Mouse (Mus musculus): ENCODE data around the gene Aoc1.

DNA sequence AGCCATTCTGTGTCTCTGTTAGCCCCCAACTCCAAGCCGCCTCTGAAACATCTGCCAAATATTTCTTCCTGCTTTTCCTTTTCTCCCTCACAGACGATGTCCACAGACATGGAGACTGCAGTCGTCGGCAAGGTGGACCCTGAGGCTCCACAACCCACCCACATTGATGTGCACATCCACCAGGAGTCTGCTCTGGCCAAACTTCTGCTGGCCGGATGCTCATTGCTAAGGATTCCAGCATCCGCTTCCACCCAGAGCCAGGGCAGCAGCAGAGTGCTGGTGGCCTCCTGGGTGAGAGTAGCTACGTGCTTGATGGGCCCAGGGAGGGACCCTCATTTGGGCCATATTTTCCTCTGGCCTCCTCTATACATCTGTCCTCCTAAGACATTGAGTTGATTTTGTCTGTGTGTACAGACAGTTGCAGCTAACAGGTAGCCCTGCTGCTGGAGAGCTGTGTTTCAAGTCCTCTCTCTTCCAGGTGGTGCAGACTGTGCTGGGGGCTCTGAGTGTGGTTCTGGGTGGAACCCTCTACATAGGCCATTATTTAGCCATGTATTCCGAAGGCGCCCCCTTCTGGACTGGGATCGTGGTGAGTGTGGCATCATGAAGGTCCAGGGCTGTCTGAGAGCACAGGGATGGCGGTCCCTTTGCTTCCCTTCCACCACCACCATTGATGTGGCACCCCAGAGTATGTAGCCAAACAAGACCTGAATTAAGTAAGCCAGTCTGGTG, 30.4 kb upstream of the Aoc1 start:
- TF ChIP-seq POLR2A (IDR thresholded peaks at IDR 0.05; ENCODE audit: low read depth, low read length) (no peak), CTCF (IDR thresholded peaks at IDR 0.05; ENCODE audit: extremely low read depth, insufficient read length, insufficient replicate concordance, low read depth, low read length) (peak; percentile 46; the same call in 1 of the 2 replicates)
